Mouse (Mus musculus) brain, adult 2 months (tissue): ENCODE measurements at regions not wholly inside any gene's neighbourhood (a gene's known extent, or its start where the extent isn't known, plus 50 kb on each side); places are given as distances from the start of the nearest gene placed in this dataset.
"Not testable (repeated sequence)": the region's sequence is repeated elsewhere in the genome, so short reads cannot be mapped to it uniquely, and the experiment has no call there.

Experiments
- DNase-seq: peaks from one replicate; pipeline ENCODE4 v3.0.0; 2011; ENCODE audit warnings: low read depth, low spot score

- not testable (repeated sequence) for DNase-seq
These were observed 283.1 kb downstream of the Mtrr start for GRCm38 (mm10) chr13:68298862-68299261.

DNA sequence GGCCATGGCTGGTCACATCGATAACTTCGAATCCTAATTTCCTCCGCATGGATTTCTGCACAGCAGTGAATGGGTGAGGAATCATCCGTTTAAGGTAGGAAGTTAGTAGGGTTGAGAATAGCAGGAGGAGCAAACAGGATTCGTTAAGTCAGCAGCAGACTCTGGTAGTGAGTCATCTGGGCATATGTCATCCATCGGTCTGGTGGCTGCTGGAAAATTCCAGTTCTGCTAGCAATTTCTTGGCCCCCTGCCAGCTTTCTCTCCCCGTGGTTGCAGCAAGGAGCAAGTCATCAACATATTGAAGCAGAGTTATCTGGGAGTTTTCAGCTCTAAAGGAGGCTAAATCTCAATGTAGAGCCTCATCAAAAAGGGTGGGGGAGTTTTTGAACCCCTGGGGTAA is 323.7 kb downstream of the Mtrr start:
- DNase-seq = peak; percentile 60
